Mouse (Mus musculus) intestine, postnatal 0 days (tissue): ENCODE data around the gene Snai1. TPM values are rescaled to one million over a fixed set of nuclear protein-coding genes. Genes with fewer than 3 reads are reported as not detected.

Experiments used
- ATAC-seq: fragments of 200-750 bp; cut with Nextera tagmentation; 2 replicates; pipeline ENCODE4 v1.8.0; 2017; ENCODE audit warnings: mild to moderate bottlenecking, moderate TSS enrichment, moderate library complexity
- H3K27ac ChIP-seq: fragments of 300-500 bp; sonication (generic); 2 replicates; pipeline ENCODE4 v1.5.1; 2014; ENCODE audit warnings: mild to moderate bottlenecking, low read depth, low read length, moderate library complexity
- H3K27me3 ChIP-seq: fragments of 300-500 bp; sonication (generic); replicated peaks from 2 replicates; pipeline ENCODE4 v1.6.1; 2014; ENCODE audit warnings: low read length, mixed read lengths; ENCODE audit not compliant: control insufficient read depth, insufficient read depth
- H3K36me3 ChIP-seq: fragments of 300-500 bp; sonication (generic); 2 replicates; pipeline ENCODE4 v1.6.1; 2014; ENCODE audit warnings: mild to moderate bottlenecking, moderate library complexity; ENCODE audit not compliant: control insufficient read depth, insufficient read depth
- H3K4me1 ChIP-seq: fragments of 300-500 bp; sonication (generic); replicated peaks from 2 replicates; pipeline ENCODE4 v1.6.1; 2014; ENCODE audit warnings: antibody characterized with exemption, low read length, mixed read lengths; ENCODE audit not compliant: control insufficient read depth, insufficient read depth
- H3K4me2 ChIP-seq: fragments of 300-500 bp; sonication (generic); replicated peaks from 2 replicates; pipeline ENCODE4 v1.6.1; 2014; ENCODE audit warnings: low read depth, mild to moderate bottlenecking, moderate library complexity
- H3K4me3 ChIP-seq: fragments of 300-500 bp; sonication (generic); 2 replicates; pipeline ENCODE4 v1.5.1; 2014; ENCODE audit warnings: low read depth, low read length
- H3K9ac ChIP-seq: fragments of 300-500 bp; sonication (generic); 2 replicates; pipeline ENCODE4 v1.6.1; 2014; ENCODE audit warnings: mild to moderate bottlenecking, low read depth, low read length
- H3K9me3 ChIP-seq: fragments of 300-500 bp; sonication (generic); 2 replicates; pipeline ENCODE4 v1.6.1; 2016; ENCODE audit warnings: mixed run types; ENCODE audit not compliant: control insufficient read depth
- CTCF ChIP-seq: sonication (generic); IDR thresholded peaks from 2 replicates; pipeline ENCODE4 v1.5.1; 2016; ENCODE audit warnings: low read depth, mild to moderate bottlenecking, control low read depth, antibody characterized with exemption, moderate library complexity
- WGBS: fragments of 180-500 bp; shearing (Covaris S2); extraction: QIAGEN DNeasy Blood & Tissue Kit; methylation state at CpG from one replicate; pipeline ENCODE4 v1.1.7; 2014; 5-methylcytosine and 5-hydroxymethylcytosine counted together
- polyA plus RNA-seq: library from polyadenylated mRNA; unstranded; fragments of >200 nt; fragmentation: Nextera tagmentation; extraction: Ambion mirVana; gene quantifications from 2 replicates; pipeline ENCODE4 v1.2.1, GENCODE M21; 2015

The Snai1 gene
- polyA plus RNA-seq, 1 experiment from 2014 or later: 8.0 TPM

DNA sequence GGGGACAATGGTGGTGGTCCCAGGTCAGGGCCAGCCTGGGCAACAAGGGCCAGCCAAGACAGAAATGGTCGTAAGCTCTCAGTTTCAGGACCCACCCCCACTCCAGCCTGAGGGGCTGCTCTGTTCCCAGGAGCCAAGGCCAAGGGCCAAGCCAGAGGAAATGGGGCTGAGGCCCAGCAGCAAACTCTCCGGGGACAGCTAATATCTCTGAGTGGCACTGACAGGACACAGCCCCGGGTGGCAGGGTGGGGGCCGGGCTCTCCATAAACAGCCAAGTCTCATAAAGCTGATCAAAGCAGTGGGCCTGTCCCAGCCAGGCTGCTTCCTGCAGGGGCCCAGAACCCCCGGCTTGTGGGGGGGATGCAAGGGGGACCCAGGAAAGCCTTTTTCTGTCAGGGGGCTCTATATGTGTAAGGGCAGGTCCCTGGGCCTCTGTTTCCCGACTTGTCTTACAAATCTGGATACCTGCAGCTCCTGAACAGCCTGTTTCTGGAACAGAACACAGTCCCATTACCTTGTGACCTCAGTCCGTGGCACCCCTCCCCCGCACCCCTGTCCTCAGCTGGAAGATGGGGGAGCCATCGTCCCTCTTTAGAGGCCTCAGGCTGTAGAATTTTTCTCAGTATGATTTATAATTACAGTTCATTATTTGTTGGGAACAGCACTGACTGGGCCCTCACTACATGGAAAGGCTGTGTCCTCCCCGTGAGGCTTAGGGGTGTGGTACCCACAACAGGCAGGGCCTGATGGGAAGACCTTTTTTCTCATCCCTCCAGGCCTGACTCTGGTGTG lies 45.4 kb downstream of the Snai1 start:
- Histone ChIP-seq H3K27me3 (no peaks in the 10 kb centered on the region), H3K4me3 (no peak overlapping the region), H3K9me3 (no peaks in the 10 kb centered on the region), H3K27ac (no peak overlapping the region), H3K4me1 (no peaks in the 10 kb centered on the region), H3K9ac (no peak overlapping the region), H3K36me3 (no peaks in the 10 kb centered on the region), H3K4me2 (no peak overlapping the region)
- TF ChIP-seq CTCF: no peak
- no peak for ATAC-seq
- WGBS: 29% methylated on average over 10 of the region's 10 CpGs

DNA sequence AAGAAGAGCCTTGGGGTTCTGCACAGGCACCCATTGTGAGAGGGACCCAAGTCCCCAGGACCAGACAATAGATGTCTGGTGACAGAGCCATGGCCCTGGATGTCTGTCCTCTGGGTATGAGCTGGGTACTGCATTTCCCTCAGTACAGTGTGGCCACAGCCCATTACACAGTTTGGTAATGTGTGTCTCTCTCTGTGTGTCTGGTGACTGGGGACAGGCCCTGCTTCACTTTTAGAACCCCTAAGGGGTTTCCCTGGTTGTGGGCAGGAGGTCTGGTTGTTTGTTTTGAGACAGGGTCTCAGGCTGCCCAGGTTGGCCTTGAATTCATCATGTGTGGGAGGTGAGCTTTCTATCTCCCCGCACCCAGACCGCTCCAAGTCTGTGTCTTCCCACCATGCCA lies 47.3 kb downstream of the Snai1 start:
- Histone ChIP-seq H3K27ac (no peak overlapping the region), H3K9me3 (no peaks in the 10 kb centered on the region), H3K4me1 (no peaks in the 10 kb centered on the region), H3K27me3 (no peaks in the 10 kb centered on the region), H3K36me3 (no peaks in the 10 kb centered on the region), H3K4me2 (no peak overlapping the region), H3K4me3 (no peak overlapping the region), H3K9ac (no peak overlapping the region)
- TF ChIP-seq CTCF: no peak
- 87% methylated on average over 2 of the region's 2 CpGs for WGBS
- ATAC-seq: no peak

- Histone ChIP-seq H3K4me1 (no peaks in the 10 kb centered on the region), H3K9me3 (no peaks in the 10 kb centered on the region), H3K36me3 (no peaks in the 10 kb centered on the region), H3K4me3 (no peak overlapping the region), H3K9ac (no peak overlapping the region), H3K4me2 (no peak overlapping the region), H3K27ac (peak overlapping the region; percentile 30; the same call in 1 of the 2 replicates), H3K27me3 (no peaks in the 10 kb centered on the region)
- ATAC-seq: no peak
- no peak for TF ChIP-seq CTCF
- 46% methylated on average over 8 of the region's 8 CpGs for WGBS
These were observed 48.0 kb downstream of the Snai1 start for GRCm38 (mm10) chr2:167586041-167586440.

DNA sequence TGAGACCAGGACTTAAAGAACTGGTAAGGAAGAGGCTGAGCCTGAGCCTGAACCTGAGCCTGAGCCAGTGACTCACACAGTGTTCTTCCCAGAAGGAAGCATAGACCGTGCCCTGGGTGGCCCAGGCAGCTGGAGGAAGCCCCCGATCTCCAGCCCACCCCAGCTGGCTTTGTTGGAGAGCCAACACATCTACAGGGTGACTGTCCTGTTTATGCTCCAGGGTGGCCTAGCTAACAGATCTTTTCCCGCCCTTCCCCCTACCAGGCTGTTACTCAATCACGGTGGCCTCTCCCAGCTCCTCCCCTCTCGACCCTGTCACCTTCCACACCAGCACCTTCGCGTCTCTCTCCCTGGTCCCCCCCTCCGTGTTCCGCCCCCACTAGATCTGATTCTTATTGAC lies 49.0 kb downstream of the Snai1 start:
- WGBS: 23% methylated on average over 9 of the region's 9 CpGs
- no peak overlapping the region for H3K4me2 ChIP-seq
- no peak overlapping the region for H3K4me3 ChIP-seq
- no peaks in the 10 kb centered on the region for H3K36me3 ChIP-seq
- peak overlapping the region; percentile 64 for H3K27ac ChIP-seq
- H3K4me1 ChIP-seq: no peaks in the 10 kb centered on the region
- no peak for ATAC-seq
- H3K27me3 ChIP-seq: no peaks in the 10 kb centered on the region
- TF ChIP-seq CTCF: no peak
- no peaks in the 10 kb centered on the region for H3K9me3 ChIP-seq
- H3K9ac ChIP-seq: no peak overlapping the region

- Histone ChIP-seq H3K36me3 (no peaks in the 10 kb centered on the region), H3K27ac (peak overlapping the region; percentile 50), H3K9ac (0 out of 2 replicates have a peak overlapping the region, but pooled peaks have one; percentile 11), H3K4me1 (no peaks in the 10 kb centered on the region), H3K27me3 (no peaks in the 10 kb centered on the region), H3K4me3 (peak overlapping the region; percentile 21), H3K9me3 (no peaks in the 10 kb centered on the region), H3K4me2 (peak overlapping the region; percentile 54)
- WGBS: 30% methylated on average over 21 of the region's 21 CpGs
- peak; percentile 42; the same call in 1 of the 2 replicates for ATAC-seq
- peak; percentile 12 for TF ChIP-seq CTCF
These were observed 51.0 kb downstream of the Snai1 start for GRCm38 (mm10) chr2:167588774-167589577.

Other genes starting within 250 kb of the Snai1 start
- gene B4galt5, start 189.0 kb upstream of the Snai1 start, polyA plus RNA-seq: 22.4 and 26.6 TPM in 2 replicates
- gene Slc9a8, start 116.5 kb upstream of the Snai1 start, polyA plus RNA-seq: 14.9 and 15.7 TPM in 2 replicates
- 62.2 and 64.8 TPM in 2 replicates for gene Rnf114, start 45.5 kb upstream of the Snai1 start, polyA plus RNA-seq
- gene Spata2, start 45.3 kb upstream of the Snai1 start, polyA plus RNA-seq: 11.5 and 13.5 TPM in 2 replicates
- gene Ube2v1, start 93.9 kb downstream of the Snai1 start, polyA plus RNA-seq: 173 and 174 TPM in 2 replicates
- 8.8 and 10.0 TPM in 2 replicates for gene Gm20431, start 123.3 kb downstream of the Snai1 start, polyA plus RNA-seq
- 49.8 and 52.6 TPM in 2 replicates for gene Cebpb, start 150.7 kb downstream of the Snai1 start, polyA plus RNA-seq
- 25.0 and 26.8 TPM in 2 replicates for gene Tmem189, start 151.6 kb downstream of the Snai1 start, polyA plus RNA-seq